Mouse (Mus musculus): Measurements from ENCODE around the gene Fam181a.

Gene Fam181a

DNA sequence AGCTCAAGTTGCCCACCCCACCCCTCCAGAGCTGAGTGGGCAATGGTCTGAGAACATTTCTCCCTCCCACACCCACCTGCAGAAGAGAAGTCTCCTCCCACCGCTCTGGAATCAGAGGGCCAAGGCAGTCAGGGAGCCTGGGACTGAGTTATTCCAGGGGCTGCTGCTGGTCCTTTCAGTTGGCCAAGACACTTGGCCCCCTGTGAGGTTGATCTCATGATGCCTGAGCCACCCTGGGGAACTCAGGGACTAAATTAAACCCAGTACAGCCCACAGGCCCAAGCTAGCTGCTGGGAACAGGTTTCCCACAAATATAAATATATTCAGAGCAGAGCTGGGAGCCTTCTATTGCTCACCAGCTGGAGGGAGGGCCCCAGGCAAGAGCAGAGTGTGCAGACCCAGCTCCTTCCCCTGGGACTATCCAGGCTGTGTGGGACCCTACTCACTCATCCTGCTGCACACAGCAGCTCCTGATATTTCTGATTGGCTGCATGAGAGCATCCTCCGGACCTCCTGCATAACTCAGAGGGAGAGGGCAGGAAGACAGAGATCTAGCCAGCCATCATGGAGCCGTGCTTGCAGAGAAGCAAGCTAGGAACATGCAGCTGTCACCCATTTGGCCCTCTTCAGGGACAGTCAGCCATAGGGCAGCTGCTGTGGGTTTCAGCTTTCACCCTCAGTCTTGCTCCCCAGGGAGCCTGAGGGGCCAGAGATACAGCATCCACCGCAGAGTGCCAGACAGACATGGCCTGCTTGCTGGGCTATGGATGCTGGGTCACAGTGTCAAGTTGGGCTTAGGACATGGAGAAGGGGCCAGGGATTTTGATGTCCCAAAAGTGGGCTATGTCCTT, 48.4 kb downstream of the Fam181a start:
- DNase-seq (ENCODE audit: low spot score) = no peak

DNA sequence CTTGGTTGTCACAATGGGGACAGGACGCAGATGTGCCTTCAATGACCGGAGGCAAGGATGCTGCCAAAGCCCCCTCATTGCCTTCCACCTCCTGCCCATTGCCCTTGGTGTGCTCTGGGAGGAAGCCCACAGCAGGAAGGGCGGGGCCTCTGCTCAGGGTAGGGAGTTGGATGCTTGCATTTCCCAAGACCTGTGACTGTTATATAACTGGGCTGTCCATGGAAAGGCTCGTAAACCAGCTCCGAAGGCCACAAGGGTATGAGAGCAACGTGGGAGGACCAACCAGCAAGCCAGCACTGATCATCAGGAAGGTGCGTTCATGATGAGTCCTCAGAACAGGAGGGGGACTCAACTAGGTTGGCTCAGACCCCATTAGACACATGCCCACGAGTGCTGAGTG, 50.0 kb downstream of the Fam181a start:
- DNase-seq (ENCODE audit: low spot score) = no peak

DNA sequence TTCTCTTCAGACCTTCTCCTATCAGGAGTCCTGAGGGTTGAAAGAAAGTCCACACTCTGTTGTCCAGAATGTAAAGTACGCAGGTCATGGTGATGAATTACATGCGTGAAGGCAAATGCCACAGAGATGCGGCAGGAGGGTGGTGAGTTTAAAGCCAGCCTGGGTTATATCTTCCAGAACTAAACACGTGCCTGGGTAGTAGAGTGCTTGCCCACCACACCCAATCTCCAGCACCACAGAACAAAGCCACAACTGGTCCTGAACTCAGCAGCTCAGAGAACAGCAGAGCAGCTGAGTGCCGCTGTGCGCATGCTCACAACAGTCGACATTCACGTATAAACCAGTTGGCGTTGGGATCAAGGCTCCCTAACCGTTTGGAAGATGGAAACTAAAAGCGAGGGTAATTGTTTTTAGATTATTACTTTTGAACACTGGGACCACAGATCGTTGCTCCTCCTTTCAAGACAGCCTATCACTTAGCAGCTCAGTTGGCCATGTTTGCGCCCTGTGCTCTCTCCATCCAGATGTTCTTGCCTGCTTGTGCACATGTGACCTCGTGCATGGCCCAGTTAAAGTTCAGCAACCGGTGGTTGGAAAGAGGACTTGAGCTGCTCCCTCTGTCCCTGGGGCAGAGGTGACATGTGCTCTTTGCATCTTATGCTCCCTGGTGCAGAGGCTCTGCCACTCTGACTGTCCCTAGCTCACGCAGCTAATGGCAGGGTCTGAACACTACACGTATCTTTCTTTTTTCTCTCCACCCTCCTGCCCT, 50.9 kb downstream of the Fam181a start:
- DNase-seq (ENCODE audit: low spot score) = no peak

DNA sequence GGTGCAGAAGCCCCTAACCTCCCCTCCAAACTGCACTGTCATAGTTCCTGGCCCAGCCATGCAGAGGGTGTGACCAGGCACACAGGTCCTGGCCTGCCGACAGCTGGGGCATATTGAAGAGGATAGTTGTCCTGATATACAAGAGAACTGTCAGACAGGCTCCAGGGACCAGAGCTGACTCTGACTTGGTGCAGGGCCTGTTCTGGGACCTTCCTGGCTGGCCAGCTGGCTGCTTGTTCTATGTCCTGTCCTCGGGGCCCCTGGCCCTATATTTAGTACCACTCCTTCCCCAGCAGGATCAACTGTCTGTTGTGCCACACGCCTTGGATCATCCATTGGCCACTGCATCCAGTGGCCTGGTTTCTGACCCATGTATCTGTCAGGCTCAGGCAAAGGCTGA, 51.6 kb downstream of the Fam181a start:
- no peak for DNase-seq (ENCODE audit: low spot score)
